Mouse (Mus musculus): ENCODE measurements around the gene Aaas.

- no peak for TF ChIP-seq CTCF (IDR thresholded peaks at IDR 0.05; ENCODE audit: borderline replicate concordance, extremely low read depth, insufficient read depth, insufficient read length)
- no peak for TF ChIP-seq POLR2A (IDR thresholded peaks at IDR 0.05; ENCODE audit: borderline replicate concordance, extremely low read depth, insufficient read depth, insufficient read length, poor library complexity, severe bottlenecking)
These were observed 35.3 kb downstream of the Aaas start for GRCm38 (mm10) chr15:102315292-102315691.
